Mouse (Mus musculus) regulatory T cell (primary cell): ENCODE data around the gene Slc2a9.

Source experiments
- in situ Hi-C: fragments of 300-600 bp; cut with MboI, MseI; formaldehyde crosslinking; loops from one replicate; pipeline ENCODE4 v1.15.1; 2025; ENCODE audit warnings: high pct_unique_total_duplicates

Gene Slc2a9

DNA sequence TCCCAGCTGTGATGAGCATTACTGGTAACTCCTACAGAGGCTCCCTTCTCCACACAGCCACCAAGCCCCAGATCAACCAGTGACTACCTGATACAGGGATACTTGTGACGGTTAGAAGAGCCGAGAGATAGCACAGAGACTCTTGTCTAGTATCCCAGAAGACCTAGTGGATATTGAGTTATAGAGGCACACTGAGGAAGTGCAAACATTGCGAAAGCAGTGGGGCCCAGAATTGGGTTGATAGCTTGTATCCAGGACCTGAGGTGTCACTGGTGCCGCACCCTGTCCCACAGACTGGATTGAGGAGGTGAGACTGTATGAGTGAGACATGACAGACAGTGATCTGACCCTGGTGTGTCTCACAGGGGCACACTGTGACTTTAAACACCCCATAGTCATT lies at the start of gene Slc2a9:
Slc2a9 (minus strand) TSS at position 152 of the 400 bp plus-strand sequence.
- in situ Hi-C loops, result loop anchor here (10.0 kb wide), 1 partner anchor 1462 kb away; no protein-coding TSS in a partner anchor

DNA sequence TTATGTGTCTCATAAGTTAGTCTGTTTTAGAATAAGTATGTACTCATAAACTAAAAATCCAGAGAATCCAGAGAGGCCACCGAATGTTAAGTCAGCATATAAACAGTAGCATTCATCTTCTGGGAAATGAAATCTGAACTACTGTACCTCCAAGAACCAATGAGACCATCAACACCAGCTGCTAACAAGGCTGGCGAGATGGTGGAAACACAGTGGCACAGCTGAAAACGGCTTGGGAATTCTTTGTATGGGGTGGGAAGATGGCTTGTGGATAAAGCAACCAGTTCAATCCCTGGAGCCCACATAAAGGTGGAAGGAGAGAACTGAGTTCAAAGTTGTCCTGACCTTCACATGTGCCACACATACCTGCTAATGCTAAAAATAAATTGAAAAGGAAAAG lies 49.7 kb upstream of the Slc2a9 start:
- in situ Hi-C loops, result no loop called here

DNA sequence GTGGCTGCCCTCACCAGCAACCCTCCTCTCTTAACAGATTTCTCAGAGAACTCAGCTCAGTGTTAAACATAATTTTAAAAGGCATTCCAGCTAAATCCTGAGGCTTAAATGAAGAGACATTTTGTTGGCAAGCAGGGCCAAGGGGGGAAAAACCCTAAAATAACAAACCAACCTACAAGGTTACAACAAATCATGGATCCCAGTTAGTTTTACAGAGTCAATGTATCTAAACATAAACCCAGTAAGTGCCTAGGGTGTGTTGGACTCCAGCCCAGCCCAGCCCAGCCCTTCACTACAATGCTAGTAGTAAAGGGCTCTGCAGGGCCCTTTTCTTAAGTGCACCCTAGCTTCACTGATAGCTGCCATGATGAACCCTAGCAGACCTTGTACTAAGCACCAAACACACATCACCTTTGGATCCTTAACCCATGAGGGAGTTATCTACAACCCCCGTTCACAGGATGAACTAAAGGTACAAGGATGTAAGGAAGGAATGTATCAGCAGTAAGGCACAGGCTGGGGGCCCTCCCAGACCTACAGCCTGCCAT lies 47.4 kb upstream of the Slc2a9 start:
- in situ Hi-C loops, result no loop called here

DNA sequence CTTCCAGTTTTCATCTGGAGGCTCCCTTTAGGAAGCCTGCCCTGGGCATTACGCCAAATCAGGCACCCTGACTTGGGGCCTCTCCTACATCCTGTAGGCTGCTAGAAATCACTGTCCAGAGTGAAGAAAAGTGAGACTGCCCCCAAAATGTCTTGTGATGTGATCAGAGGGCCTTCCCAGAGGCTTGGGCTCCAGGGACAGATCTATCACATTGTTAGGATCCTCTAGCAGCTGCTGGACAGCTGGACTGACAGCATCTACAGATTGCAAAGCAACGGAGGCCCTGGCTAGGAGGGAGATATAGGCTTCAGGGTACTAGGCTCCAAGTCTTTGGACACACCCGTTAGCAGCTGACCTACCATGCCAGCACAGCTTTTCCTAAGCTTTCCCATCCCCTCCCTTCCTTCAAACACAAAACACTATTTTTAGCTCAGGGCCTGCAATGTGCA lies 46.5 kb upstream of the Slc2a9 start:
- in situ Hi-C loops, result no loop called here

DNA sequence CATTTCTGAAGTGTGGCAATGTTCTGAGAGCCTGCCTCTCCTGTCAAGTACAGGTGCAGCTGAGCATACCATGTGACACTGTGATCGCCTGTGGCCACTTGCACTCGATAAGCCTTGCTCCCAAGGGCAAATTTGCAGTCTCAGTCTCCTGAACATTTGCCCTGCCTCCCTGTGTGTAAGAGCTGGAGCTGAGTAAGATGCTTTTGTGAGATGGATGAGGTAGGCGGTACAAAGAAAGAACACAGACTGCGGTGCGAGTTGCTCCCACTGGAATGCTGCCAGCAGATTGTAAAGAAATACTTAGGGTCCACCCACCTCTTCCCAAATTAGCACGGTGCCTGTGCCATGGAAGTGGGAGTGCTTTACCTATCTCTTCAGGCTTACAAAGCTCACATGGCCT lies 44.4 kb upstream of the Slc2a9 start:
- in situ Hi-C loops, result no loop called here

DNA sequence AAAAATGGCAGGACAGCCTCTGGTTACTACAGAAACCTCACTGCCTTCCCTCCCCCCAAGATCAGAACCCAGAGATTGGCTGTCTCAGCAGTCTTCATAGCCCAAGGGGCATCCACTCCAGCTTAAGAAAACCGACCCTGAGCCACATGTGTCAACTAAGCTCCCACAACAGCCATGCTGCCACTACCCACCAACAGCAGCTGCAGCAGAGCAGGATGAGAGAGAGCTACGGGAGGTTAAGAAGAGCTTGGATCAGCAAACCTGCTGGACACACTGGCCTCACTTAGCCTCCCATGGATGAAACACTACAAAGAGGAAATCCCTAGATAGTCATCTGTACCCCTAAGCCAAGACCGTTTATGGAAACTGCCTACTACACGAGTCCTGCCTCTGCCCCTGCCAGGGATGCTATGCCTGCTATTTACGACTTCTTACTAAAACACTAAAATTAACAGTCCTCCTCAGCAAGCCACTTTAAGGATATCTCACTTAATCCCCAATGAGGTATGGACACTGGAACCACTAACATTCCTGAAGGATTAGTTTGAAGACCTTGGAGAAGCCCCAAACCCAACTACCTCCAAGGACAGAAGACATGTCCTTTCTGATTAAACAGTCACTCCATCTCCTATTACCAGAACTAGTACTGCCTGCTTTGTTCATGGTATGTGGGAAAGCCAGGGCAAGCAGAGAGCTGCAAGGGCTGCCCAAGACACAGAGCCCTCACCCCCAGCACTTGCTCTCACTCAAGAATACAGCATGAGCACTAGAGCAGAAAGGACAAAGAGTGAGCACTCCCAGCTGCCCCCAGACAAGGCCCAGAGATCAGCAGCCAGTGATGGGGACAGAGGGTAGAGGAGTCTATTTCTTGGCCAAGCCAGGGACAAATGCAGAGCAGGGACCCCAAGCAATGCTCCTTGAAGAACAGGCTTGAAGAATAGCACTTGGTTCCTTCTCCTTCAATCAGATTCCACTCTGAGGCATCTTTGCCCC lies 41.8 kb upstream of the Slc2a9 start:
- in situ Hi-C loops, result no loop called here

DNA sequence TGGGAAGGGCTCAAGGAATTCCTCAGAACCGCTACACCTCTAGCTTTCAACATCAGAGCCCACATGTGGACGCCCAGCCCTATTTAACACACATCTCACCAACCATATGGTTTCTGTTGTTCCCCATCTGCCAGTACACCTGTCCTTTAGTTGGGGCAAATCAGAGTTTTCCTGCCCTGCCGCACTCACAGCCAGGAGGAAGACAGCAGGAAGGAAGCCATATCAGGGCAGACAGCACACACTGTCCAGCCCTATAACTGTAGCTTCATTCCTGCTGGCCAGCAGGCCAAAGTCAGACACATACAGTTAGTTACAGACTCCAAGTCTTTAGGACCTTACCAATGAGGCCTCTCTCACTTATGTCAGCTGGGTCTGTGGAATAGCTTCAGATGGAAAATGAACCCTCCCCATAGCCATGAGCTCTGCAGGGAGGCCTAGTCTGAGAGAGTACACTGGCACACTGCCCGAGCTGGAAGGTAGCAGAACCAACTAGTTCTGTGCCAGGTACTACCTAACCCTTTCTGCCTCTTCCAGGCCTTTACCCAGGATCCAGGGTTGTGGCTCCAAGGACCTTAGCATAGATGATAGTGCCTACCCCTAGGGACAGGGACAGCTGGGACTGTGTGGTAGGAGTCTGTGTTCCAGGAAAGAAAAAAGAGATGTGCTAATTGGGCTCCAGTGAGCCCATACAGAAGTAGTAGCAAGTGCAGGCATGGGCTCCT lies 40.7 kb upstream of the Slc2a9 start:
- in situ Hi-C loops, result no loop called here

DNA sequence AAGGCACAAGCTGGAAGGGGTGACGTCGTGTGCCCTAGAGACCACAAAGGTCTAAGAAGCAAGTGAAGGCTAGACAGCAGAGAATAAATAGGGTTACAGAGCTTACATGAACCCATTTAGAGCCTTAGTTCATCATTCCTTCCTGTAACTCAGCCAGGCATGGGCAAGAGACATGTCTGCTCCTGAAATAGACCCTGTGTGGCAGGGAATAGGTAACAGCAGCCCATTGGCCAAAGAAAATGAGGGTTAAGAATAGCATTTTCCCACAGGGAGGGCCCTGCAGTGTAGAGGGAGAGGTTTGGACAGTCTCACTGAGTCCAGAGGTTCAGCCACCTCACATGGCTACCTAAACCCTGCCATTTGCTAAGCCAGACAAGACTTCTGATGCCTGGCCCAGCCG lies 38.8 kb upstream of the Slc2a9 start:
- in situ Hi-C loops, result no loop called here

DNA sequence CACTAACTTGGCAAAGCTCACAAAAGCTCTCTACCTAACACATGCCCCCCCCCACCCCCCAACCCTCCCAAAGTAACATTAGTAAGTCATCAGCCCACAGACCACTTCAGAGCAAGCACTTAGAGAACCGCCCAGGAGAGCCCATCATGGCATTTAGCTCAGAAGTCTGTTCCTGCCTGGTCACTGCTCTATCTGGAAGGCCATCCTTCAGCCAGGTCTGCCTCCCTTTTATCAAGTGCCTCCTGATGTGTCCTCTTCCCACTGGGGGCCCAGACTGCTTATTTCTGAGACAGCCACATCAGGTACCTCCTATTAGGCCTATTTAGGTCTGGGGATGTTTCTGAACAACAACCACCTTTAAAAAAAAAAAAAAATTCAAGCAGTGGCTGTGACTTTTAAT lies 38.0 kb upstream of the Slc2a9 start:
- in situ Hi-C loops, result no loop called here

DNA sequence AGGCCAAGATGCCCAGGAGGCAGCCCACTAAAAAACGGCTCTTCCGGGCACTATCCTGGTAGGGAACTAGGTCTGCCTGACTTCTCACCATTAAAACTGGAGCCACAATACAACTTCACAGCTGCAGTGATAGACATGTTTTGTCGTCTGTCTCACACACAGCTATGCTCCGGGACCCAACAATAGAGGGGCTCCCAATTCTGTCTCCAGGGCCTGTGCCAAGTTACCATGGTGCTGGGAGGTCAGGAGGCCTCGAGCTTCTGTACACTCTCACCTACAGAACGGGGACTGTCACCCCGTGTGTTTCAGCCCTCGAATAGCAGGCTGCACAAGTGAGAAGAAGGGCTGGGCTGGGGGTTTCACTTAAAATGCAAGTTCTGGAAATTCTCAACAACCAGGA lies 35.6 kb upstream of the Slc2a9 start:
- in situ Hi-C loops, result no loop called here

DNA sequence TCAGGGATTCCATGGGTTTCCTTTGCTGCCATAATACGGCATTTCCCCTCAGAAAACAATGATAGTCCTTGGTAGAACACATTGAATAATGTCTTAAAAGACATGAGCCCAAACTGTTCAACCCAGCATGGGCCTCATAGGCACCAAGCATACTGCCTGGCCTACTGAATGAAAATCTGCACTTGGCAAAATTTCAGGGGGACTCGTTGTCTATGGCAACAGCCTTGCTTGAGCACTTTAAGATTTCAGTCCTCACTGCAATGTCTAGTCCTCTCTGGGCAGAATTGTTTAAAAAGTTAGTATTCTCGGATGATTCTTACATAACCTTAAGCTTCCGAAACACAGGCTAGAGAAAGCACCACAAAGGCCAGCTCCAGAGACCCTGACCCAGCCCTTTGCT lies 34.9 kb upstream of the Slc2a9 start:
- in situ Hi-C loops, result no loop called here

DNA sequence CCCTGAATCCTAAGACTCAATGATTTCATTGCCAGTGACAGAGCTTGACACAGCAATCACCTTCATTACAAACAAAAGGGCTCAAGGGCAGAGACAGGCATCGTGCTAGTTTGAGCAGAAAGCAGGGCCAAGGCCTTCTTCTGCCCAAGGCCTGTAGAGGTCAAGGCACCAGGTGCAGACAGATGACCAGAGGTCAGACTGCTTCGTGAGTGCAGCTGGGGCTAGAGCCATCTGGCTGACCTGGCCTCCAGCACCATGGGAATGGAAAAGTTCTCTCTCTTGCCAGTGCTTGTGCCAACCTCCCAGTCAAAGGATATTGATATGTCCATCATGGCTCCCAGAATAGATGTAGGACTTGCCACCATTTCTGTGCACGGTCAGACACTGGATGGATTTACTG lies 33.9 kb upstream of the Slc2a9 start:
- in situ Hi-C loops, result no loop called here

DNA sequence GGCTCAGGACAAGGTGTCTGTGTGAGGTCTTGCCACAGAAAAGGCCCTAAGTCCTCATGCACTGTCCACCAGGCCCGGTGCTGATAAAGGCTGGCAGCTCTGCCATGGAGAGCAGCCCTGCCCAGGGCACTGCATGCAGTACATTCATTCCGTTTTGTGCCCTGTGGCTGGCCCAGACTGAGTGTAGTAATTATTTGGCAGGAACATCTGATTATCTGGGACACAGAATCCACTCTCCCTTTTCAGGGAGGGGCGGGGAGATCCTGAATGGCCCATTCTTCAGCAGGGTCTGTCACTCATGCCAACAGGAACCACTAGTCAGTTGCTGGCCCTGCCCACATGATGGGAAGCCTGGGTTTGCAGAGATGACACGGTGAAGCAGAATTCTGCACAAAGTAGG lies 29.1 kb upstream of the Slc2a9 start:
- in situ Hi-C loops, result no loop called here

DNA sequence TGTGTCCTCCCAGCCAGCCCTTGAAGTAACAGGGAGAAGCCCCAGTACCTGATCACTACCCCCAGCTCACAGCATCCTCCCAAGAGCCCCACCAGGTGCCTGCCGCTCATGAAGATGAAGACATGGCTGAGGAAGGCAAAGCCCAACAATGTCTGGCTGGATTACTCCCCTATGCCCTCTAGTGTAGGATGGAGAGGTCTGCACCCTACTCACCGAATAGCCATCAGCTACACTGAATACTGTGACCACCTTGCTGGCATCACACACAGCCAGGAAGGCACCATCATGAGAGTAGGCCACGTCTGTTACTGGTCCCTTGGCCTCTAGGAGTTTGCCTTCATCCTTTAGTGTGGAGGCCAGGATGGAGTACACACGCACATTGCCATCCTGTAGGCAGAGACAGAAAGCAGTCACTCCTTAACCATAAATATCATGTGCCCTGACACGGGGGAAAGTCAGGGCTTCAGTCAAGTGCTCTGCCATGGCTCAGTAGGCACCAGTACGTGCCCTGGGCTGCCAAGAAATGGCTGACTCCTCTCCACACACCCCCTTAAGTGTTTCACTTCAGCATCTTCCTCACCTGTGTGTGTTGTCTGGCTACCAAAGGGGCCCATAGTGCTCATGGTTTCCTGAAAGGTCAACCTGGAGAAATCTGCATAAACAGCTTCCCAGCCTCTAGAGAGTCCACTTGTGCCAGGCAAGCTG lies 26.9 kb upstream of the Slc2a9 start:
- in situ Hi-C loops, result no loop called here

DNA sequence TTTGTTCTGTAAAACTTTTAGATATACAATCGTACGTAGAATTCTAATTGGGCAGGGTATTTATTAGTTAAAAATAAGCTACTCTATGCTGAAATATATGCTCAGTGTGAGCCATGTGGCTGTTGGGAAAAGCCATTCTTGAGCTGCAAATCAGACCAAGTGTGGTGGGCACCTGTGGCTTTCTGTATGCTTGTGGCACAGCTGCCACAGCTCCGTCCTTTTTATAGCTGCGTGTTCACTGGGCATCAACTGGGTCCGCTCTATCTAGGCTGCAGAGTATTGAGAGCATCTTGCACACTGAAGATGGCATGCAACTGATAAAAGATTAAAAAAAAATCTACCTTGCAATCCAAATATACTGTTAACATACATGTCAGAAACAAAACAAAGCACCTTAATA lies 20.0 kb upstream of the Slc2a9 start:
- in situ Hi-C loops, result no loop called here

DNA sequence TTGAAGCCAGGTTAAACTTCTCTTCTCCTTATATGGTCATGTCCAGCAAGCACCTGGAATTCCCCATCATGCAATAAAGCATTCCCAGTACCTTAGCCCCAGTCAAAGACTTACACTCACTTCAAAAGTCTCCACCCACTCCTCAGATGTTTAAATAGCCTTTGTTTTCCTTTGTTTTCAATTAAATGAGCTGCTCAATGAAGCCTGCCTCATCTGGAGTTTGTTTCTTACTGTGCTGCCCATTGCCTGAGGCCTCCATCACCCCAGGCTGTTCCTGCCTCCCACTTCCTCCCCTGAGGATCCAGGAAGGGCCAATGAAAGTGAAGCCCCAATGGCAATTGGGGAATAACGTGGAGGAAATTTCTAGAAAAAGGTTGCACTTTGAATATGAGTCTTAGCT lies 17.9 kb upstream of the Slc2a9 start:
- in situ Hi-C loops, result no loop called here

DNA sequence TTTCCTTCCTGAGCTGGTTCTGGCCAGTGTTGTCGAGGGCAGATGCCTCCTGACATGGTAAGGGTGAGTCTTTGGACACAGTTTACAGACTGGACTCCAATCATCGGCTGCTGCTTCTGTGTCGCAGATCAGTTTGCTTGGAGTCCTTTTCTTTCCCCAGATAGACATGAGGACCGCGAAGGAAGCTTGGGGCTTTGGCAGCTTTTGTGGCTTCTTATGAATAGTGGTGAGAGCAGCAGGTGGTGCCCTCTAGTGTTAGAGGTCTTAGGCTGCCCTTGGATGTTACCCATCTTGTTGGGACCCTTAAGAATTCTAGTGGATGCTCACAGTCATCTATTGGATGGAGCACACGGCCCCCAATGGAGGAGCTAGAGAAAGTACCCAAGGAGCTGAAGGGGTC lies 13.3 kb upstream of the Slc2a9 start:
- in situ Hi-C loops, result loop anchor here (10.0 kb wide), 2 partner anchors 211 to 559 kb away; no protein-coding TSS in a partner anchor

DNA sequence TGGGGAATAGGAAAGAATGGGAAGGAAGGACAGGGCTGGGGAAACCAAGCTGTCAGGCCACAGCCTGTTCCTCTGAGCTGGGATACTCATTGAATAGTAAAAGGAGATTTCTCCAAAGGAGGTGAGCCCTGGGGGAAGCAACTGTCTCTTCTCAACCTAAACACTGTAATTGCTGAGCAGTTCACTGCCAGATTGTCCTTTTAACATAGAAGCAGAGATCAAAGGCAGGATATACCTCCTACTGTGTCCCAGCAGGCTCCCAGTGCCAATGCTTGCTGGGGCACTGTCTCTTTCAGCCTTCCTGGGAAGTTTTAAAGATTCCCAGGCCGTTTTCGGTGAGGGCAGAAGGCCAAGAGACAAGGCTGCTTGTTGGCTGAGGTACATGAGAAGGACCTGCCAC lies 10.0 kb upstream of the Slc2a9 start:
- in situ Hi-C loops, result loop anchor here (10.0 kb wide), 2 partner anchors 208 to 562 kb away; no protein-coding TSS in a partner anchor

DNA sequence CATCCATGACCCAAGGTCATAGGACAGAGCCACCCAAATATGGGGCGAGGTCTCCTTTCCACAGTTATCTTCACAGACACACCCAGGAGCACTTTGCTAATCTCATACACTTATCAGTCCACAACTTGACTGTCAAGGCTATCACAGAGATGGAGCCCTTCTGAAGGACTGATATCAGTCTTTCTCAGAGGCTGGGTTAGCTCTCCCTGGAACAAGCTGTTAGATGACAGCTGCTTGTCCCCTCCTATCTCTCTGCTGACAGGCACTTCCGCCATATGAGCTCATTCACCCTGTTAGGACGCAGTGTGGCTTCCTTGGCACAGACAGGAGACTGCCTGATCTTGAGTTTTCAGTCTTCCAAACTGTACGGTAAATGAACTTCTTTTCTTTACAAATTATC lies 6.6 kb upstream of the Slc2a9 start:
- in situ Hi-C loops, result loop anchor here (10.0 kb wide), 1 partner anchor 1455 kb away; no protein-coding TSS in a partner anchor

DNA sequence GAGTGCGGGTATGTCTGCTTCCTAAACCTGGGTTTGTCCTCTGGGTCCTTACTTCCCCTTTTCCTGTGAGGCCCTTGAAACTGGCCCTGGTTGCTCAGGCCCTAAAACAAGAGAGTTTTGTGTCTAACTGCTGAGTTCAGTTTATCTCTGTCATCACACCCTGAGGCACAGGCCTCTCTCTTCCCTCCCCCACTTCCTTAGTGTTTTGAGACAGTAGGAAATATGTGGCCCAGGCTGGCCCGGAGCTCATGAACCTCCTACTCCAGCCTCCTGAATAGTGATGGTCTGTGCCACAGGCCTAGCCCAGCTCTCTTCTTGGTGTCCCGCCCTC lies 2.5 kb upstream of the Slc2a9 start:
- in situ Hi-C loops, result loop anchor here (10.0 kb wide), 1 partner anchor 1459 kb away; no protein-coding TSS in a partner anchor

DNA sequence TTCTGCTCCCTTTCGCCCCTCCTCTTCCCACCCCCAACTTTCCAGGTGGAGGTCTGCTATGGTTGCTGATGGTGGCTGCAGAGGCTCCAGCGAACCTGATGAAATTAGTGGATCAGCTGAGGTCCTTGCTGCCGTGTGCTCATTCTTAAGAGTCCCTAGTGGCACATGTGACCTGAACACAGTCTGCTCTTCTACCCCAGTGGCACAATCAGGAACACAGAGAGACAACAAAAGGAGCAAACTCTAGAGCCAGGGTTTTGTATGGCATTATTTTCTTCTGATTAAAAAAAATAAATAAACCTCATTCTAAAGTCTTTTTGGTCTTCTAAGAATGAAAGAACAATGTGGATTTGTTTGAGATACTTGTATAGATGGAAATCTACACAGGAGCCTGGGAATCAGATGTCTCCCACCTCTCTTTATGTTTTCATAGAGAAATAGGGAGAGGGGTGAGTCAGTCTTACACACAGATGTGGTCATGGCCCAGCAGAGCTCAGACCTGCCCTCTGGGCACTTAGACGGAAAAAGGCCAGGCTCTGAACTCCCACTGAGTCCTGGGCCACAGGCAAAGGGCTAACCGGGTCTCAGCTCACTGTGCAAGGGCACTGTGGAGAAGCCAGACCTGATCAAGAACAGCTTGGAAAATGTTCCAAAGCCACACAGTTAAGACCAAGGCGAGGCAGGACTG lies 1.9 kb upstream of the Slc2a9 start:
- in situ Hi-C loops, result loop anchor here (10.0 kb wide), 1 partner anchor 1460 kb away; no protein-coding TSS in a partner anchor
